Mouse (Mus musculus): ENCODE results near the gene Cacna2d2.

- no peak for TF ChIP-seq CTCF (IDR thresholded peaks at IDR 0.05; ENCODE audit: control insufficient read depth, insufficient read depth, insufficient replicate concordance, low read depth, low read length)
- no peak for TF ChIP-seq POLR2A (IDR thresholded peaks at IDR 0.05; ENCODE audit: control insufficient read depth, low read depth, low read length)
Measured at GRCm38 (mm10) chr9:107354826-107355225, 44.6 kb upstream of the Cacna2d2 start.
